Mouse (Mus musculus) embryonic facial prominence, embryonic 15.5 days (tissue): ENCODE results near the gene Lce3a. TPM values are rescaled to one million over a fixed set of nuclear protein-coding genes. Genes with fewer than 3 reads are reported as not detected.

ENCODE experiments used
- polyA plus RNA-seq: library from polyadenylated mRNA; unstranded; fragments of >200 nt; fragmentation: Nextera tagmentation; extraction: Ambion mirVana; gene quantifications from 2 replicates; pipeline ENCODE4 v1.2.1, GENCODE M21; 2015

Gene Lce3a
- polyA plus RNA-seq, 1 experiment from 2014 or later = 90.3 TPM

Other genes with a start within 250 kb of the Lce3a start
- gene Lce1c, start 247.0 kb downstream of the Lce3a start, polyA plus RNA-seq = 4.5 and 8.4 TPM in 2 replicates
- 2.1 and 3.6 TPM in 2 replicates for gene Lce1d, start 239.0 kb downstream of the Lce3a start, polyA plus RNA-seq
- gene Lce1e, start 217.2 kb downstream of the Lce3a start, polyA plus RNA-seq = 1.0 and 2.4 TPM in 2 replicates
- gene Lce1f, start 205.9 kb downstream of the Lce3a start, polyA plus RNA-seq = 1.5 and 3.7 TPM in 2 replicates
- gene Gm38119, start 187.1 kb downstream of the Lce3a start, polyA plus RNA-seq = not detected in 2 replicates
- gene Lce1g, start 173.9 kb downstream of the Lce3a start, polyA plus RNA-seq = 0.56 and 1.8 TPM in 2 replicates
- gene Lce1h, start 161.2 kb downstream of the Lce3a start, polyA plus RNA-seq = 1.4 and 3.7 TPM in 2 replicates
- gene Lce1i, start 147.3 kb downstream of the Lce3a start, polyA plus RNA-seq = 2.4 and 7.3 TPM in 2 replicates
- gene Lce1j, start 135.7 kb downstream of the Lce3a start, polyA plus RNA-seq = 0.74 and 1.5 TPM in 2 replicates
- gene Lce1k, start 118.3 kb downstream of the Lce3a start, polyA plus RNA-seq = 0.28 and 2.4 TPM in 2 replicates
- gene Kprp, start 99.0 kb downstream of the Lce3a start, polyA plus RNA-seq = 1.9 and 6.5 TPM in 2 replicates
- gene Lce1l, start 74.9 kb downstream of the Lce3a start, polyA plus RNA-seq = 0.45 and 2.5 TPM in 2 replicates
- gene 2310050C09Rik, start 56.0 kb downstream of the Lce3a start, polyA plus RNA-seq = 0.25 and 0.46 TPM in 2 replicates
- gene Lce3b, start 6.7 kb upstream of the Lce3a start, polyA plus RNA-seq = 7.3 and 33.8 TPM in 2 replicates
- gene Lce3c, start 18.3 kb upstream of the Lce3a start, polyA plus RNA-seq = 15.4 and 56.9 TPM in 2 replicates
- 2.3 and 5.7 TPM in 2 replicates for gene Lce3d, start 31.2 kb upstream of the Lce3a start, polyA plus RNA-seq
- 12.5 and 39.4 TPM in 2 replicates for gene Lce3e, start 40.8 kb upstream of the Lce3a start, polyA plus RNA-seq
- gene Lce3f, start 66.0 kb upstream of the Lce3a start, polyA plus RNA-seq = 81.7 and 147 TPM in 2 replicates
- gene Crct1, start 89.5 kb upstream of the Lce3a start, polyA plus RNA-seq = 71.5 and 108 TPM in 2 replicates
- gene Lce1m, start 92.8 kb upstream of the Lce3a start, polyA plus RNA-seq = 1.4 and 1.7 TPM in 2 replicates
- not detected in 2 replicates for gene Gm4858, start 142.6 kb upstream of the Lce3a start, polyA plus RNA-seq
- 12.2 and 12.8 TPM in 2 replicates for gene Crnn, start 218.6 kb upstream of the Lce3a start, polyA plus RNA-seq